ENCODE assay signal across 9 mouse cellular contexts in genomic region chr15:101210228-101210627, GRCm38 (mm10). TPM values are rescaled to one million over a fixed set of nuclear protein-coding genes. Genes with fewer than 3 reads are reported as not detected.
DNase-seq lines count a peak whose midpoint lies in the region; ATAC-seq and TF ChIP-seq lines count a peak whose summit lies in the region.
"Had no signal": no experiment of that assay in that cellular context is flagged by ENCODE, and none has a peak within 500 bp of the region (broad histone marks: within the 10 kb centered on the region; RNA-seq: fewer than 3 reads in every experiment).

No protein-coding gene starts in this region.

- peak; percentile 48 for TF ChIP-seq CTCF in C2C12 (IDR thresholded peaks at IDR 0.05; ENCODE audit: control insufficient read depth, insufficient read depth, insufficient read length)
- peak; percentile 73 for TF ChIP-seq CTCF in midbrain, postnatal 0 days (IDR thresholded peaks at IDR 0.05)

- peaks cover 88% of the 10 kb centered on the region for H3K36me3 ChIP-seq in hindbrain, embryonic 10.5 days
- peaks cover 84% of the 10 kb centered on the region for H3K36me3 ChIP-seq in hindbrain, embryonic 12.5 days
- H3K36me3 ChIP-seq in C2C12 (ENCODE audit: control insufficient read depth, insufficient read depth), result no peaks in the 10 kb centered on the region
- peaks cover 59% of the 10 kb centered on the region for H3K36me3 ChIP-seq in midbrain, postnatal 0 days (ENCODE audit: insufficient read depth, low read length)

- 0 out of 2 replicates have a peak, but pooled peaks cover 4% of the 10 kb centered on the region for H3K4me1 ChIP-seq in hindbrain, embryonic 10.5 days (replicated peaks)
- H3K4me1 ChIP-seq in hindbrain, embryonic 12.5 days, result no peaks in the 10 kb centered on the region
- H3K4me1 ChIP-seq in midbrain, postnatal 0 days (ENCODE audit: insufficient read depth, low read length), result no peaks in the 10 kb centered on the region
- H3K4me1 ChIP-seq: liver, embryonic 15.5 days had no signal

- DNase-seq in hindbrain, embryonic 10.5 days (ENCODE audit: low spot score), result peak; percentile 52
- DNase-seq in adrenal gland, adult 18-20 months (ENCODE audit: low spot score in 2 of 2), result peak; percentile 55 to 65
- peak; percentile 52 for DNase-seq in embryo, embryonic 9.5 days (ENCODE audit: extremely low spot score)
- peak; percentile 83 for DNase-seq in kidney, postnatal 10 days
- peak; percentile 74 for DNase-seq in midbrain, postnatal 0 days (ENCODE audit: low spot score)
- no peak for DNase-seq in frontal cortex, postnatal 14 days (ENCODE audit: low spot score in 2 of 2)

- H3K27me3 ChIP-seq in hindbrain, embryonic 10.5 days (ENCODE audit: insufficient read depth, poor library complexity, severe bottlenecking), result no peaks in the 10 kb centered on the region
- H3K27me3 ChIP-seq in hindbrain, embryonic 12.5 days, result no peaks in the 10 kb centered on the region
- no peaks in the 10 kb centered on the region for H3K27me3 ChIP-seq in C2C12 (ENCODE audit: control insufficient read depth, insufficient read depth, insufficient read length)
- no peaks in the 10 kb centered on the region for H3K27me3 ChIP-seq in midbrain, postnatal 0 days (ENCODE audit: insufficient read depth, low read length)
- H3K27me3 ChIP-seq: liver, embryonic 15.5 days had no signal

- no peak overlapping the region for H3K4me3 ChIP-seq in hindbrain, embryonic 10.5 days
- H3K4me3 ChIP-seq in hindbrain, embryonic 12.5 days, result no peak overlapping the region
- H3K4me3 ChIP-seq in C2C12 (ENCODE audit: insufficient read depth, poor library complexity, severe bottlenecking), result no peak overlapping the region
- H3K4me3 ChIP-seq in midbrain, postnatal 0 days (ENCODE audit: low read depth, low read length), result no peak overlapping the region
- H3K4me3 ChIP-seq: liver, embryonic 15.5 days had no signal

- H3K79me3 ChIP-seq in C2C12 (ENCODE audit: low read depth), result no peaks in the 10 kb centered on the region

- H3K27ac ChIP-seq in hindbrain, embryonic 10.5 days, result no peak overlapping the region
- no peak overlapping the region for H3K27ac ChIP-seq in hindbrain, embryonic 12.5 days
- no peak overlapping the region for H3K27ac ChIP-seq in midbrain, postnatal 0 days (ENCODE audit: low read depth, low read length)
- H3K27ac ChIP-seq: liver, embryonic 15.5 days had no signal

- H3ac ChIP-seq in C2C12 (ENCODE audit: control insufficient read depth, insufficient read length, low read depth), result no peak overlapping the region

- H3K9ac ChIP-seq in hindbrain, embryonic 12.5 days, result no peak overlapping the region
- H3K9ac ChIP-seq in midbrain, postnatal 0 days (replicated peaks; ENCODE audit: low read length, poor library complexity, severe bottlenecking), result no peak overlapping the region
- H3K9ac ChIP-seq: liver, embryonic 15.5 days had no signal

- H3K4me2 ChIP-seq in hindbrain, embryonic 12.5 days (replicated peaks), result no peak overlapping the region
- H3K4me2 ChIP-seq in midbrain, postnatal 0 days (ENCODE audit: low read depth, low read length, poor library complexity, severe bottlenecking), result no peak overlapping the region
- H3K4me2 ChIP-seq: liver, embryonic 15.5 days had no signal

- 62% methylated on average over 6 of the region's 6 CpGs for WGBS in hindbrain, embryonic 10.5 days
- 63% methylated on average over 6 of the region's 6 CpGs for WGBS in hindbrain, embryonic 12.5 days
- WGBS in midbrain, postnatal 0 days, result 68% methylated on average over 6 of the region's 6 CpGs

- H3K9me3 ChIP-seq in hindbrain, embryonic 10.5 days, result no peaks in the 10 kb centered on the region
- no peaks in the 10 kb centered on the region for H3K9me3 ChIP-seq in hindbrain, embryonic 12.5 days (replicated peaks)
- no peaks in the 10 kb centered on the region for H3K9me3 ChIP-seq in midbrain, postnatal 0 days (ENCODE audit: low read length)
- H3K9me3 ChIP-seq: liver, embryonic 15.5 days had no signal

- ATAC-seq in hindbrain, embryonic 12.5 days (ENCODE audit: low FRiP score), result no peak
- ATAC-seq in midbrain, postnatal 0 days (ENCODE audit: low FRiP score), result no peak

- no peaks in the 10 kb centered on the region for H3K79me2 ChIP-seq in C2C12 (ENCODE audit: control insufficient read depth, insufficient read depth)

TF ChIP-seq in C2C12, 6 proteins besides CTCF, POLR2A, EP300 and RAD21:
- TF ChIP-seq MYOG (IDR thresholded peaks at IDR 0.05; ENCODE audit: control insufficient read depth, extremely low read depth, insufficient read length), result no peak
- TF ChIP-seq FOSL1 (IDR thresholded peaks at IDR 0.05; ENCODE audit: insufficient read depth, low read length, poor library complexity, severe bottlenecking), result no peak
- no peak for TF ChIP-seq USF1 (IDR thresholded peaks at IDR 0.05; ENCODE audit: low read depth)
- TF ChIP-seq MYOD1 (IDR thresholded peaks at IDR 0.05; ENCODE audit: control insufficient read depth, insufficient read length, low read depth), result no peak

RNA-seq across cellular contexts. Expression of gene Grasp, which starts 13.8 kb away (rescaled TPM):
- polyA plus RNA-seq in hindbrain, embryonic 10.5 days (2016; fragmentation: Nextera tagmentation; extraction: Ambion mirVana), result 5.5 and 5.8 TPM in 2 replicates
- 4.8 and 8.2 TPM in 2 replicates for polyA plus RNA-seq in hindbrain, embryonic 12.5 days (2016; fragmentation: Nextera tagmentation; extraction: Ambion mirVana)
- polyA plus RNA-seq in C2C12 (2012; fragmentation: generic; extraction: Trizol), result 7.1 TPM
- total RNA-seq in adrenal gland, adult 18-20 months (2021), result 10 to 100 TPM; 16.3 to 19.8 TPM
- 6.3 and 7.7 TPM in 2 replicates for total RNA-seq in midbrain, postnatal 0 days (2014; rRNA removed)
- polyA plus RNA-seq in midbrain, postnatal 0 days (2015; fragmentation: Nextera tagmentation; extraction: Ambion mirVana), result 1.8 and 1.9 TPM in 2 replicates

RNA-seq across cellular contexts. Expression of gene Acvr1b, which starts 36.4 kb away (rescaled TPM):
- 6.3 and 10.9 TPM in 2 replicates for polyA plus RNA-seq in hindbrain, embryonic 10.5 days (2016; fragmentation: Nextera tagmentation; extraction: Ambion mirVana)
- 12.2 and 15.5 TPM in 2 replicates for polyA plus RNA-seq in hindbrain, embryonic 12.5 days (2016; fragmentation: Nextera tagmentation; extraction: Ambion mirVana)
- 3.8 TPM for polyA plus RNA-seq in C2C12 (2012; fragmentation: generic; extraction: Trizol)
- total RNA-seq in adrenal gland, adult 18-20 months (2021), result 1 to 10 TPM; 5.8 to 5.9 TPM
- 77.8 and 86.8 TPM in 2 replicates for total RNA-seq in midbrain, postnatal 0 days (2014; rRNA removed)
- 15.2 and 15.8 TPM in 2 replicates for polyA plus RNA-seq in midbrain, postnatal 0 days (2015; fragmentation: Nextera tagmentation; extraction: Ambion mirVana)

RNA-seq across cellular contexts. Expression of gene Nr4a1, which starts 43.8 kb away (rescaled TPM):
- polyA plus RNA-seq in hindbrain, embryonic 10.5 days (2016; fragmentation: Nextera tagmentation; extraction: Ambion mirVana), result 4.8 and 5.1 TPM in 2 replicates
- polyA plus RNA-seq in hindbrain, embryonic 12.5 days (2016; fragmentation: Nextera tagmentation; extraction: Ambion mirVana), result 4.4 and 5.5 TPM in 2 replicates
- polyA plus RNA-seq in C2C12 (2012; fragmentation: generic; extraction: Trizol), result 8.1 TPM
- 100 to 1,000 TPM; 275 to 349 TPM for total RNA-seq in adrenal gland, adult 18-20 months (2021)
- total RNA-seq in midbrain, postnatal 0 days (2014; rRNA removed), result 6.9 and 7.7 TPM in 2 replicates
- polyA plus RNA-seq in midbrain, postnatal 0 days (2015; fragmentation: Nextera tagmentation; extraction: Ambion mirVana), result 6.9 and 7.0 TPM in 2 replicates

Comparison
In these comparisons a context has a peak if more than half of its experiments do, and no peak if none do; other contexts are left out.
1. DNase-seq: peak in hindbrain, embryonic 10.5 days (single experiment), adrenal gland, adult 18-20 months (2 of 2), embryo, embryonic 9.5 days (single experiment), kidney, postnatal 10 days (single experiment) and midbrain, postnatal 0 days (single experiment); none in frontal cortex, postnatal 14 days (0 of 2).